Mouse (Mus musculus) c-Kit-negative CD71-positive TER-119-positive erythroid progenitor cells, embryonic 14.5 days (primary cell): ENCODE measurements around the gene 1700031F05Rik.
"Not testable (repeated sequence)": the region's sequence is repeated elsewhere in the genome, so short reads cannot be mapped to it uniquely, and the experiment has no call there.

Experiments used
- DNase-seq: peaks from one replicate; pipeline ENCODE4 v3.0.0-alpha.2; 2013; ENCODE audit warnings: low read depth, low spot score

Gene 1700031F05Rik

GRCm38 (mm10) chrX:102867871-102868270 lies at the start of gene 1700031F05Rik:
1700031F05Rik (minus strand) TSS chrX:102867971.
- DNase-seq = no peak

- DNase-seq = not testable (repeated sequence)
Observed at GRCm38 (mm10) chrX:102914823-102915222, 47.1 kb upstream of the 1700031F05Rik start.

- not testable (repeated sequence) for DNase-seq
Observed at GRCm38 (mm10) chrX:102908587-102908986, 40.8 kb upstream of the 1700031F05Rik start, which contains the start of the genes Dmrtc1a and 1700011M02Rik. Dmrtc1a (minus strand) TSS chrX:102908687. 1700011M02Rik (plus strand) TSS chrX:102908905.

- not testable (repeated sequence) for DNase-seq
Observed at GRCm38 (mm10) chrX:102854516-102854915, 13.3 kb downstream of the 1700031F05Rik start, which contains the start of gene Dmrtc1c2. Dmrtc1c2 (minus strand) TSS chrX:102854616.

- DNase-seq = no peak
Observed at GRCm38 (mm10) chrX:102812311-102812710, 55.5 kb downstream of the 1700031F05Rik start.
